Mouse (Mus musculus) urinary bladder, adult 2 months (tissue): ENCODE measurements around the gene Daw1. TPM values are rescaled to one million over a fixed set of nuclear protein-coding genes. Genes with fewer than 3 reads are reported as not detected.
A peak's percentile ranks its signal among the peaks of the same experiment; 100 is the strongest.

Source experiments
- DNase-seq: peaks from one replicate; pipeline ENCODE4 v3.0.0; 2022; ENCODE audit warnings: low spot score
- polyA plus RNA-seq: library from polyadenylated mRNA; depleted of rRNA; stranded (reverse); fragments of >200 nt; gene quantifications from 2 replicates; pipeline ENCODE4 v1.2.3, GENCODE M21; 2012; rRNA removed

Gene Daw1
- 2.5 and 4.4 TPM in 2 replicates for polyA plus RNA-seq

DNA sequence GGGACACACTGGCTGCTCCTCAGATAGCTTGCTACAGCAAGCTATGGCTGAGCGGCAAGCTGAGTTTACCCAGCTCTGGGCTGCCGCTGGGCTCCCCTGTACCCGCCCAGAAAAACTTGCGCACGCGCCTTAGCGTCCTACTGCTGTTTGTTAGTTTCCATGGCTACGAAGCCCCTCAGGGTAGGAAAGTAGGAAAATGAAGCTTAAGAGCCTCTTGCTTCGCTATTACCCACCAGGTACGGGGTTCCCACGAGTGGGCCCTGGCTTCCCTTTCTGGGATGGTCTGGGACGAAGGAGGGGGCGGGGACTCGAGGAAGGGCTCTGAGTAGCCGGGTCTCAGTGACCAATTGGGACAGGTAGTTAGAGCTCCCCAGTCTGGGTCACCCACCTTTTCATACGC, at the start of gene Daw1:
TSS of gene Daw1 (plus strand) at position 150 of the 400 bp plus-strand sequence.
- peak; percentile 46 for DNase-seq

GRCm38 (mm10) chr1:83110992-83111391, 48.6 kb upstream of the Daw1 start:
- DNase-seq = no peak

DNA sequence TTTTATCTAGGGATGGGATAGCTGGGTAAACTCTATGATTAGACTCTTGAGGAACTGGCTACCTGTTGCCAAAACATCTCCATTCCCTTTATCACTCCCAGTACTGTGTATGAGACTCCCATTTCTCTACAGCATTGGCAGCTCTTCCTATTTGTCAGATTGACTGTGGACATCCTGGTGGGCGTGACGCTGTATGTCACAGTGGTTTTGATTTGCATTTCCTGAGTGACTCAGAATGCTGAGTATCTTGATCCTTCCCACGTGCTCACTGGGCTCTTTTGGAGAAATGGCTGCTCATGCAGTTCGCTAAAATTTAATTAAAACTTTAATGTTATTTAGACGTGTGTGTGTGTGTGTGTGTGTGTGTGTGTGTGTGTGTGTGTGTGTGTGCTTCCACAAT, 47.8 kb upstream of the Daw1 start:
- no peak for DNase-seq

GRCm38 (mm10) chr1:83116447-83117137, 43.0 kb upstream of the Daw1 start, which contains the start of gene Ccl20:
Ccl20 (plus strand) TSS chr1:83116766.
- no peak for DNase-seq

- no peak for DNase-seq
Observed at GRCm38 (mm10) chr1:83117217-83117616, 42.3 kb upstream of the Daw1 start.

DNA sequence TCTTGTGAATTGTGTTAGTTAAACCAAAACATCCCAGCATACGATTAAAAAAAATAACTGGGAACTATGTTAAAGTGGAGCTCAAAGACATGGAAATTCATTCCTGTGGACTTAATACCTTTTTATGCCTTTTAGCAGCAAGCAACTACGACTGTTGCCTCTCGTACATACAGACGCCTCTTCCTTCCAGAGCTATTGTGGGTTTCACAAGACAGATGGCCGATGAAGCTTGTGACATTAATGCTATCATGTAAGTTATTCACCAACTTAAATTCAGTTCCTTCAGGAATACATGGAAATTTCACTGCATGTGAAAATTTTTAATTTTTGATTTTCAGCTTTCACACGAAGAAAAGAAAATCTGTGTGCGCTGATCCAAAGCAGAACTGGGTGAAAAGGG, 41.9 kb upstream of the Daw1 start:
- no peak for DNase-seq

GRCm38 (mm10) chr1:83119903-83120302, 39.6 kb upstream of the Daw1 start:
- DNase-seq = no peak

- DNase-seq = no peak
Observed at GRCm38 (mm10) chr1:83120312-83120711, 39.2 kb upstream of the Daw1 start.

DNA sequence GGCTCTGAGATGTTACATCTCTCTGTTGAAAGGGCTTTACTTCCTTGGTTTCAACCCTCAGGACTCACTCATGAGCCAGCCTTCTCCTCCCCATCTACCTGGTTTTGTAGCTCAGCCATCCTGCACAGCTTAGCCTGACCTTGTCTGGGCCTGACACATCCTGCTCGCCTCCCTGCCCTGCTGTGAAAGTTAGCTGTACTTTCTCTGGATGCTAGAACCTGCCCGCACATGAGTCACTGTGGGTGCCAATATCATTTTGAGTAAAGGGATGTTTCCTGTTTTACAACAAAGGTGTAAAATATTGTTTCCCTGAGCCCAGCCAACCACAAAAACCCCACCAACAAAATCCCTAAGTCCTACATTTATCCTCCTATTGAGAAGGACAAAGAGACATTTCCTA, 36.4 kb upstream of the Daw1 start:
- no peak for DNase-seq

- no peak for DNase-seq
Observed at GRCm38 (mm10) chr1:83135829-83136228, 23.7 kb upstream of the Daw1 start.

GRCm38 (mm10) chr1:83137847-83138246, 21.7 kb upstream of the Daw1 start:
- no peak for DNase-seq

GRCm38 (mm10) chr1:83138721-83139120, 20.8 kb upstream of the Daw1 start:
- DNase-seq = no peak

GRCm38 (mm10) chr1:83141510-83141909, 18.0 kb upstream of the Daw1 start:
- DNase-seq = no peak

DNA sequence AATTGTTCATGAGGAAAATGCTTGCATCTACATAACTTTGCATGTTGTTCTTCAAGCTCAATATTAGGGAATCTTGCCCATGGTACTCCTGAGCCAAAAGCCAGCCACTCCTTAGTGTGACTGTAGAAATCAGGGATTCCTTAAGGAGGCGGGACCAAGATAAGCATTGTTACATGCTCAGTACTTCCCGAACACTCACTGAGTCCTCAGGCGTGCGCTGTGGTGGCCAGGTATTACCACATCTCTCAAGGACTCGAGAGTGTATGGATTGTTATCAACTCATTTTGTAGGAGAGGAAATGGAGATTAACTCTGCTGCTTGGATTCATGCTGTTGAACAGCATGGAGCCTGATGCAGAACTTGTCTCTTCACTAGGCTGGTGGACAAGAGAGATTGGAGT, 17.5 kb upstream of the Daw1 start:
- no peak for DNase-seq

DNA sequence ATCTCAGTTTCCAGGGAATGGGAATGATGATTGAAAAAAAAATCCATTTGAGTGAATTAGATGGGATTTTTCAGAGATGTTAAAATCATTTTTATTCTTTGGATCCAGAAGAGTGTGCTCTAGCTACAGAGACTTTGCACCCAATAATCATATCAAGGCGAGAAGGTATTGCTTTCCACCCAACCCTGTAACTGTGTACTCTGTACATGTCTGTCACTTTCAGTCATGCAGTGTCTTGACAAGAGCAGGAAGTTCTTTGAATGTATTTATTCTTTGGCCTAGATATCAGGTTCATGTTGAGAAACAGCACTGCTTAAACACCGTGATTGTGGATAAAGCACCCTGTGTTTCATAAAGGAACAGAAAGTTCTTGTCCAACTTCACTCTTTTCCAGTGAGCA, 13.0 kb upstream of the Daw1 start:
- no peak for DNase-seq

GRCm38 (mm10) chr1:83150227-83150626, 9.3 kb upstream of the Daw1 start:
- no peak for DNase-seq

DNA sequence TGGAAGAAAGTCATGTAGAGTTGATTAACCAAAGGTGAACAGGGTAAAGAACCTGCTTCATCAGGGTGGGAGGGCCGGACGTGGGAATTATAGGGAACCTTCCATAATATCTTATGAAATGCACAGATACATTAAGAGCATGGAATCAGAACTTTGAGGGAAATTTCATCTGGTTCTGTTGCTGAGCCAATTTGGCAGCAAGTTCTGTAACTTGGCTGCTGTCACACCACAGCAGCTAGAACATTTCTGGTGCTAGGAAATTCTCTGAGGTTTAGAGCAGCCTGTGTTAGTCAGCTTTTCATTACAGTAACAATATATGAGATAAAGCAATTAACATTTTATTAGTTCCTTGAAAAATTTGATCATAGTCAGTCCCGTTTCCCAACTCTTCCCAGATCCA, 6.6 kb upstream of the Daw1 start:
- DNase-seq = no peak

GRCm38 (mm10) chr1:83156876-83157275, 2.7 kb upstream of the Daw1 start:
- DNase-seq = no peak

- DNase-seq = no peak
Observed at GRCm38 (mm10) chr1:83161658-83162057, 2.1 kb downstream of the Daw1 start.

DNA sequence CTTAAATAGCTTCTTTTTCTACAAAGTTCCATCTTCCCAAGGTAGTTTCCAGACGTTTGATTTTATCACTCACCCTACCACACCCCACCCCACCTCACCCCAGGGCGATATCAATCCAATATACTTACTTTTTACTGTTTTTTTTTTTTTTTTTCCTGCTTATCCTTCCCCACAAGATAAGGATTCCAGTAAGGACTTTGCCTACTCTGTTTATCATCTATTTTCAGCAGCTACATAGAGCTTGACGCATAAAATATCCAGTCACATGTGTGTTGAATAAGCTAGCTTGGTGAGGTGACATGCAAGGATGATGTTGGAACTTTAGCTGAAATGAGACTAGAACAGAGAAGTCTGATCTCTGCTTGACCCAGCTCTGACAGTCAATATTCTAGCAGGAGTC, 4.5 kb downstream of the Daw1 start:
- no peak for DNase-seq

GRCm38 (mm10) chr1:83169158-83169557, 9.6 kb downstream of the Daw1 start:
- DNase-seq = no peak

DNA sequence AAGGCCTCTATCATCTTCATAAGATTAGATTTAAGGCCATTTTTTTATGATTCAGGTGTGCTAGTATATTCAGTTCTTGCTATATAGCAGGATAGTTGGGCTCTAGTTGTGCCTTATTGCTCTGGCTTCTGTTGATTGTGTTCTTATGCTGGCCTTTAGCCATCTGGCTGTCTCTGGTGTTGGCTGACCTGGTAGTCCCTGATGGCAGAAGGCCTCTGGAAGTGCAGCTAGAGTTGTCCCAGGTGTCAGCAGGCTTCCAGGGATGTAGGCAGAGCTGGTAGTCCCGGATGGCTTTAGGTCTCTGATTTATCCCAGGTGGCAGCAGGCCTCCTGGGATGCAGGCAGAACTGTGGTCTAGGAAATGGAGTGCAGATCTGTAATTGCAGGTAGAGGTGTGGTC, 16.4 kb downstream of the Daw1 start:
- no peak for DNase-seq

DNA sequence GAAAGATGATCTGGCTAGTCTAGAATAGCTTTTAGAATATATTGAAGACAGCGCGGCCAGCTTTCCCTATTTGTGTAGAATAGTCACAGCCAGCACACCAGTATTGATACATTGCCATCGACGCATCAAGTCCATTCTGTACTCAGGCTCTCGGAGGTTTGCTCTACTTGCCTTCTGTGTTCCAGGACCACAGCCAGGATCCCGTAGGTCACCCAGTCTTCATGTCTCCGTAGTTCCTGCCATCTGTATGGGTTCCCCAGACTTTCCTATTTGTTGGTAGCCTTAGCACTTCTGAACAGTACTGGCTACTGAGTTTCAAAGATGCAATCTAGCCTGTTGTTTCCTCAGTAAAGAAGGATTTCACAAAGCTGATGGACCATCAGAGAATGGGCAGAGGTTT, 20.0 kb downstream of the Daw1 start:
- no peak for DNase-seq

DNA sequence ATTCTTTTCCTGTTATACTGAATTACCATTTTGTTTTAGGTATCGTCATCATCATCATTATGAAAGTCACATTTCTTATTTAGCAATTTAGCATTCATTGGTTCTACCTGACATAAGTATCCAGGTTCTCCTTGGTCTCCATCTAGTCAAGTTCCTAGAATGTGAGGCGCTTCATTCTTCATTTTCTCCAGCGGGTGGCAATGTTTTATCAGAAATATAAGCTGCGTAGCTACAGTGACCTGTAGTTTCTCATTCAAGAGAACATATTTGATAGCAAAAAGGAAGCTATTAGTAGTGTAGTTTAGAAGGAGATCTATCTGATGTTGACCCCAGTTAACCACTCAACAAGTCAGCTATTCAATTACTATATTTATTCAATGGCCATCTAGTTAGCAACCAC, 21.9 kb downstream of the Daw1 start:
- no peak for DNase-seq
